Mouse (Mus musculus) olfactory bulb, adult 2 months (tissue): ENCODE measurements at regions not wholly inside any gene's neighbourhood (a gene's known extent, or its start where the extent isn't known, plus 50 kb on each side); places are given as distances from the start of the nearest gene placed in this dataset.

ENCODE experiments used
- CTCF ChIP-seq: fragments of 200-500 bp; IDR thresholded peaks from 2 replicates; pipeline ENCODE4 v1.5.1; 2012; ENCODE audit warnings: low read depth, mild to moderate bottlenecking, low read length, moderate library complexity; ENCODE audit not compliant: insufficient read depth
- POLR2A ChIP-seq: fragments of 200-500 bp; IDR thresholded peaks from 2 replicates; pipeline ENCODE4 v1.6.1; 2012; ENCODE audit warnings: mild to moderate bottlenecking, low read depth, low read length, moderate library complexity; ENCODE audit not compliant: insufficient read depth

- TF ChIP-seq CTCF (no peak), POLR2A (no peak)
Observed at GRCm38 (mm10) chr12:50969402-50969801, 320.5 kb upstream of the Prkd1 start.
